Mouse (Mus musculus) cerebellum, adult (tissue): ENCODE measurements around the gene Nlrp3.

ENCODE experiments used
- ATAC-seq: cut with Nextera tagmentation; 2 replicates; pipeline ENCODE4 v1.9.2; 2017; ENCODE audit warnings: mild to moderate bottlenecking, moderate library complexity, mixed read lengths; ENCODE audit not compliant: insufficient number of reproducible peaks, low FRiP score, low TSS enrichment

Gene Nlrp3

GRCm38 (mm10) chr11:59600872-59601271, 59.5 kb downstream of the Nlrp3 start:
- no peak for ATAC-seq

GRCm38 (mm10) chr11:59602287-59602686, 60.9 kb downstream of the Nlrp3 start:
- no peak for ATAC-seq

GRCm38 (mm10) chr11:59611646-59612045, 70.3 kb downstream of the Nlrp3 start:
- ATAC-seq, result no peak

GRCm38 (mm10) chr11:59614120-59614519, 72.8 kb downstream of the Nlrp3 start:
- no peak; the same call in 1 of the 2 replicates for ATAC-seq
